Mouse (Mus musculus) forelimb bud, embryonic 11.5 days (tissue): ENCODE measurements at regions not wholly inside any gene's neighbourhood (a gene's known extent, or its start where the extent isn't known, plus 50 kb on each side); places are given as distances from the start of the nearest gene placed in this dataset.
A peak's percentile ranks its signal among the peaks of the same experiment; 100 is the strongest.
"Not testable (repeated sequence)": the region's sequence is repeated elsewhere in the genome, so short reads cannot be mapped to it uniquely, and the experiment has no call there.

ENCODE experiments used
- DNase-seq: peaks from one replicate; pipeline ENCODE4 v3.0.0-alpha.2; 2012; ENCODE audit warnings: low read depth, low spot score

DNA sequence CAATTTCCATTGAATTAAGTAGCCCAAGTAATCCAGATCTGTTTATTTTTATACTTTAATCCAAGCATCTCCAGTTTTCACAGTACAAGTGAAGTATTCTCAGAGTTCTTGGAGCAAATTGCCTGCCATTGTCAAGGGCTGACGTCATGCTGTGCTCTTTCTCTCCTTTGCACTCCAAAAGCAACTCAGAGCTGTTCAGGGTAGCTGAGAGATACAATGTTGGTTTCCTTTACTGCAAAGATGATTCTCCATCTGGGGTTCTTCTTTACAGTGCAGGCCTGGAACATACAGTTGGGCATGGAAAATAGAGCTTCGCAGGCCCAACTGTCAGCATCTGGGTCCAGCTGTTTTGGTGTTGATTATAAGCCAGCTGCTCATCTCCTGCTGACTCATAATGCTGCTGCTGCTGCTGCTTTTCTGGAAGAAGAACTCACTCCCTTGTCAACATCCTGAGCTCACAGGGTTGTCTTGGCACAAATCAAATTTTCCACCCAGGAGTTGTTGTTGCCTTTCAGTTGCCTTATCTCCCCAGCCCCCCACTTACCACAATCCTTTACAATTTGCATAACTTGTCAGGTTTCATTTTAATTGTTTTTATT, 454.7 kb upstream of the Slc5a7 start:
- DNase-seq, result no peak

DNA sequence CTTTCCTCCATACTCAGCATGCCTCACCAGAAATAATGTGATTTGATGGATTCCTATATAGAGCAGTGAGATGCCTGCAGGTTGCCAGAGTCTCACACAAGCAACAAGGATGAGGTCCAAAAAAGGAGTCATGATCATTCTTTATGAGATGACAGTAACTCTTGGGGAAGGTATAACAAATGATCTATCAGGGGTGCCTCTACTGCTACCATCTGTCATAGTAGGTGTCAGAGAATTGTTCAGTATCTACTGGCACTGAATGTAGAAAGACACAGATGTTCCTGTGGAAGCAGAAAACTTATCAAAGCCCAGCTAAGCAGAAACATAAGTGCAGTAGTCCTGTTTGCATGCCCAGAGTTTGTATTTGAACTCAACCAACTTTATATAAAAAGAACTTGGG, 454.1 kb upstream of the Slc5a7 start:
- DNase-seq, result no peak

DNA sequence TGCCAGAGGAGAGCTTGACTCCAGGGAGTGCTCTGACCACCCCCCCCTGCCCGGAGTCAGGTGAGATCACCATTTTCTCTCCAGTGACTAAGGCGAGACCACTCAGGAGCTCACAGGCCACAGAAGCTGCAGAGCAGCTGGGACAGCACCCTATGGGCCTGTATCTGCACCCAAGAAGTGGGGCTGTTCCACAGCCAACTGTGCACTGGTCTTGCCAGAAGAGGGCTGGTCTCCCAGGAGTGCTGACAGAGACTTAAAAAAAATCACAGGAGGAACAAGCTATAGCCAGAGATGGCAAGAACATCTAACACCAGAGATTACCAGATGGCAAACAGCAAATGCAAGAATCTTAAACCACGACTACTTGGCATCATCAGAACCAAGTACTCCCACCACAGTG, 437.0 kb upstream of the Slc5a7 start:
- no peak for DNase-seq

DNA sequence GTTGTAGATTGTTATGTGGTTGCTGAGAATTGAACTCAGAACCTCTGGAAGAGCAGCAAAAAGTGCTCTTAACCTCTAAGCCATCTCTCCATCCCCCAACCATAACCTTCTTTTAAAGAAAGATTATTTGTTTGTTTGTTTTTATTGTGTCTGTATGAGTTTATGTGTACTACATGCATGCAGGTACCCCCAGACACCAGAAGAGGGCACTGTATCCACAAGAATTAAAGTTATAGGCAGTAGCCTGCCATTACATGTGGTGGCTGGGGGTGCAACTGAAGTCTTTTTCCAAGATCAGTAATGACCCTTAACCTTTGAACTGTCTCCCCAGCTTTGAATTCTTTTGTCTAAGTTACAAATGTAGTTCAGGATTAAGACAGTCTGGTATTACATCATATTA, 428.8 kb upstream of the Slc5a7 start:
- DNase-seq, result no peak

DNA sequence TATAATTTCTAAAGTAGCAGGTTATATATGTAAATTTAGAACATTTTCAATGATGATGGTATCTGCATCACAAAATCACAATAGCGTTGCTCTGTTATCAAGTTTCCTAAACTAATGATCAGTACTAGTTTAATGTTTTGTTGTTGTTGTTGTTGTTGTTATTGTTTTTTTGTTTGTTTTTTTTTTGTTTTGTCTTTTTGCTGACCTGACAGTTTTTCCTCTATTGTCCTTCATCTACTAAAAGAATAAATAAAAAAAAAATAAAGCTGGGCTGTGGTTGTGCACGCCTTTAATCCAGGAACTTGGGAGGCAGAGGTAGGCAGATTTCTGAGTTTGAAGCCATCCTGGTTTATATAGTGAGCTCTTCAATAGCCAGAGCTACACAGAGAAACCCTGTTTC, 427.9 kb upstream of the Slc5a7 start:
- DNase-seq, result no peak

DNA sequence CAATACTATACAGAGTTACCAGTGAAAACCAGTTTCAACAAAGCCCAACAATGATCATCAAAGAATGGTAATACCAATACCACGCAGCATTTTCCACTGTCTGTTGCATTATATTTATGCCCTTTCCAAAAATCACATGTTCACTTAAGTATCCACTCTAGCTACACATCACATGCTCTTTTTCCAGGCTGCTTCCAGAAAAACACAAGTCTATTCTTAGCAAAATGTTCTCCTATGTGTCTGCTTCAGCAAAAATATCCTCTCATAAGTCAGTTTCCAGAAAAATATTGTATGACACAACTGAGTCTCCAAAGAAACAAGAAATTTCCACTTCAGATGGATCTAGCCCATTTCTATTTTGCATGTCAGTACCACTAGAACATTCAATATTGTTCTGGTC, 414.2 kb upstream of the Slc5a7 start:
- DNase-seq, result no peak

DNA sequence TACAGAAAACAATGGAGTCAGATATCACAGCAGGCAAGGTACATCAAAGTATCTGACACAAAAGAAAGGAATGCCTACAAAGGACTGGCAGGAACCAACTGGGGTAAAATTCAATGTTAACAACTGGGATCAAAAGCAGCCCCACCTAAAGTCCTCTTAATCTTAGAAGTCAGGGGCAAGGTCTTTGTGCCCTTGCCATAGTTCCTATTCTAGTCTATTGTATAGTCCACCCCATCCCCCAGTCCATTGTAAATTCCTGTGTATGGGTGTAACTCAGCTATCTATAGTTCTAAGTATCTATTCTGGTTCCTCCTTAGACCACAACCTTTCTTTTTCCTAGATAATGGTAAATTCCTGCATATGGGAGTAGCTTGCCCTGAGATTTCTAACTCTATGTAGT, 409.0 kb upstream of the Slc5a7 start:
- not testable (repeated sequence) for DNase-seq

DNA sequence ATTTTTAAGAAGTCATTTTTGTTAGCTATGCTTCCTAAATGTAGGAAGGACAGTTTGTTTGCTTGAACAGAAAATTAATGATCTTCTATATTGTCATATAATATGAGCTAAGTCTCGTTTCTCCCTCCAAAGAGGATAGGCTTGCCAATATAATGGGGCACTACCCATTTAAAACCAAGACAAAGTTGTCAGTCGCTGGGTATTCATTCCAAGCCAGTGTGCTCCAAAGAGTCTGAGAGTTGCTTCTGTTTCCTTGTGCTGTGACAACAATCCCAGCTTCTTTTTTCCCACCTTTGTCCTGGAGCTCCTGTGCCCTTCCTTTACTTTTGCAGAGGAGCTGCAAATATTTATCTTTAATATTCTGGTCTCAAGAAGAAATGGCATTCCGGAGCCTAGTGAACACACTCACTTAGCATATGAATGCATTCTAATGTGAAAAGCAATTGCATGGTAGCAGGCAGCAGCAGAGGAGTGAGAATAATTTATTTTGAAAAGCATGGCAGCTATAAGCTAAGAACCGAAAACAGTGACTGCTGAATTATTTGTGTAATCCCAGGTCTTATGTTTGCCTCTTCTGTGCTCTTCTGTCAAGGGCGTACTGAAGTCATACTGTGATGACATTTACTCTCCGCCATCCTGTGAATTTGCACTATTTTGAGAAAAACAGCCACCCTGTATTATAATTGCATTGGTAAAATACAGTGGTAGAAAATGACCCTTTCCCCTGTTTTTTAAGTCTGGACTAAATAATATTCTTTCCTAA, 402.7 kb upstream of the Slc5a7 start:
- DNase-seq, result no peak

DNA sequence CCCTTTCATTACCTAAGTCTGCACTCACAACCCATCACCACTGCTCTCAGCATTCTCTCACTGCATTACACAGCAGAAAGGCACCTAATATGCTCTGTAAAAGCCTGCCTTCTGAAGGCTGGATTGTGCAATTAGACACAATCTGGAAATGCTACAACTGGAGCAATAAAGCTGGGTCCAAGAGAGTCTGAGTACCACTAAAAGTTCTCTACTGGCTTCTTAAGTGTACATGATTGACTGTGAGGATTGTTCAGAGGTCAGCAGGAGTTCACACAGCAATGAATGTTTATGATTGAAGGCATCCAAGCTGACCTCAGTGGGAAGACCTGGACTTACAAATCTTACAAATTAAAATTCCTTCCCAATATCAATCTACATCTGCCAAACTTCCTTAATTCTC, 395.8 kb upstream of the Slc5a7 start:
- no peak for DNase-seq

DNA sequence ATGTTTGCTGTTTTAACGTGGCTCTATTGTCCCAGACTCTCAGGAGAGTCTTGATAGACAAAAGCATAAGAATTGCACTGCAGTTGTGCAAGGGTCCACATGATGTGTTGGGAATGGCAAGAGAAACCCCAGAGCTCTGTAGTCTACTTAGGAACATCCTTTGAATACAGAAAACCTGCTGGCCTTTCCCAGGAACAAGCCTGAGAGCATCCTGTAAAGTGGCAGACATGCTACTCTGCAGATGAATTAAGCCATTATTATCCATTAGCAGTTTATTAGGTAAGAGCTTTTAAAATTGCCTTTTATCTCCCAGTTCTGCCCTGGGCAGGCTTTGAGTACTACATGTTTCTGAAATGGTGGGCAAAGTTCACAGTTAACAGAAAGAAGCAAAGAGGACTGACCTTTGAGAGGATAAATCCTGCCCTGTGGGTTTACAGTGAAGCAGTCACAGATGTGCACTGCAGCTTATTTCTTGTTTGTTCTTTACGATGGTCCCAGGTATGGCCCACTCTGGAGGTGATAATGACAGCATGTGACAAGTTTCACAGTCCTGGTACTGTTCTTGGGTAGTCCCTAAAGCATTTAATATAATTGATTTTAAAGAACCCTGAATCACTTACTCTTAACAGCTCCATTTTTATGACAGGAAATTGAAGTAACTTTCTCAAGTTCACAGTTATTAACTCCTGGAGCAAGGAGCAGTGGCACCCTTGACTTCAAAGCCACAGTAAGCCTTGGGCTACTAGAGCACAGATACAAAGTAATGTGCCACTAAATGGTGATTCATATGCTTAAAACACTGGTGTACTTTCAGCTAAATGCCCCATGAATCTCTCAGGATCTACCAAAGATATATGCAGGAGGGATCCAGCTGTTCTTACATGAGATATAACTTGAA, 386.6 kb upstream of the Slc5a7 start:
- DNase-seq, result peak; percentile 66

DNA sequence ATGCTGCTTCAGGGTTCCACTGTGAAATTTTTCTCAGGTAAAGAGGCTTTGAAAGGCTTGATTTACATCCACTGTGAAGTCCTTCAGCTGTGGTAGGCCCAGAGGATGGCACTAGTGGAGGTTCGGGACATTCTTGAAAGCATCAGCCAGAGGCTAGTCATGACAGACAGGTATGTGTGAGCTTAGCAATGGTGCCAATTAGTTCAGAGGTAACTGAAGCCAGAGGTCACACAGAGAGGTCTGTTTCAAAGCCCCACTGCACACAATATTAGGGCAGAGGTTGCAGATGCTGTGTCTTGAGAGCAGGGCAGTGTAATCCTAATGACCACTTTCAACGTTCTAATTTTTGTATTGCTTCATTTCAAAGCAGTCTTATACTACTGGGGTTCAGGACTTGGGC, 379.3 kb upstream of the Slc5a7 start:
- no peak for DNase-seq

DNA sequence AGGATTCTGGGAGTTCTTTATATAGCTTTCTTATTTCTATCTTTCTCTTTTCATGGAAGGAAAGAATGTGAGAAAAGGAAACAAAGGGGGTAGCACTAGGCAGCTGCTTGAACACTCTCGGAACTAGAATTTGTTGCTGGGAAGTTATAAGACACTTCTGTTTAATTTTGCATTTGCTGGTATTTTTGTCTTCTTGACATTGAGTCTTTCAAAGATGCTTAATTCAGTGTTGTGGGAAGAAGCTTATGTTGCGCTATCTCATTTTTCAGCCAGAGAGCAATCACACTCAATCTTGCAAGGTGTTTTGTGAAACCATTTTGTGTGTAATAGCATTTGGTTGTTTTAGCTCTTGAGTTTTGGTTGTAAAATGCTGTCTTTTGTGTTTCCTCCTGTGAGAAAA, 370.7 kb upstream of the Slc5a7 start:
- DNase-seq, result no peak

DNA sequence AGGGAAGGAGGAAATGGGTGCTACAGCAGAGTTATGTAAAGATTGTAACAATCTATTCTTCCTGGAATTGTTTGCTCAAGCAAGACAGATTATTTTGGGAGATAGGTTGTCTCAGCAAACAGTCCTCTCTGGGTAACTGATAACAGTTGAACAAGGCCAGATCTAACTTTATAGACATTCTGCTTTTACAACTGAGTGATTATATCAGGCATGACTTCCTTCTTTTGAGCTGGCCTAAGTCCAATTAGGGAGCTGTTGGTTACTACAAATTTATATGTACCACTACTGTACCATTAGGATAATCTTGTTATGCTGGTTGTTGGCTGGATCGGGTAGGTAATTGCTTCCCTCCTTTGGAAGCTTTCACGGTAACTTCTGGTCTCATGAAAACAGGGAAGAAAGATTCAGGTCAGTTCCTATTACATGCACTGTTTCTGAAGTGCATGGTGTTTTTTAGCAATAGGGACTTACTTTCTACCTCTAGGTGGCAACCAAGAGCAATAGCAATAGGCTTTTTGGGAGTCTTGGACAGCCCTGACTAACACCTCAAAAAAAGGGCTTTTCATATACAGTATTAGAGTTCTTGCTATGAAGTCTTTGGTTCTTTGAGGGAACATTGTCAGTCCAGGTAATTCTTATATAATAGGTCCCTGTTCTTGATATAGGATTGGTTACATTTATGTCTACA, 363.9 kb upstream of the Slc5a7 start:
- DNase-seq, result peak; percentile 35

DNA sequence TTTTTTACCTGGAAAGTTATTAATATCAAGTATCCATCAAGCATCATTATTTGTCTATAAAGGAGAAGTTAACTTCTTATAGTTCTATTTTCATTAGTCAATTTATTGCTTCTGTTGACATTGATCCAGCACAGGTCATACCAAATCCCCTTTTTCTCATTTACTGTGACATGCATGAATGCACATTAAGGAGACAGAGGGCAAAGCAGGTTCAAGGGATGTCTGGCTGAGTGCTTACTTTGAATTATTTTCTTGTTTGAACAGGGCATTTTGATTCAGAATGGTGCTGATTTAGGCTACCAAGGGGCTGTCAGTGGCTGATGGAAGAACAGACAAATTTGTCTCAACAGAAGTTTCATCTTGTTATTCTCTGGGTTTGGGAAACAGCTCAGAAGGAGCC, 357.7 kb upstream of the Slc5a7 start:
- DNase-seq, result no peak
